9 mouse cellular contexts compared by ENCODE assay signal in the genomic region with DNA sequence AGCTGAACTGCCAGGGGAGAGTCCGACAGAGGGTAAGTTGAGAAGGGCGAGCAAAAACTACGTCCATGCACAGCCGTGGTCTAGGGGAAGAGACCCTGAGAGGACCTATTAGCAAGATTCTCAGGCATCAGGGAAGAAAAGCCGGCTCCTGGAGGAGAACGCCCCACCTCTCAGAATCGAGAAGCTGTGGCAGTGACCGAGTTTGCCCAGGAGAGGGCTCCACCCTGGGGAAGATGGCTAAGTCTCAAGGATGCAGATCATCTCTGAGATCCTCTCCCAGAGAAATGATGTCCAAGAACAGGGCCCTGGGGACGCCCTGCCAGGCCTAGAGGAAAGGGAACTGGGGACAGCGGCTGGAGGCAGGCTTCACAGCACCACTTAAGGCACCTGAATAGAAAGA. TPM values are rescaled to one million over a fixed set of nuclear protein-coding genes. Genes with fewer than 3 reads are reported as not detected.
DNase-seq lines count a peak whose midpoint lies in the region; ATAC-seq and TF ChIP-seq lines count a peak whose summit lies in the region.
"Had no signal": no experiment of that assay in that cellular context is flagged by ENCODE, and none has a peak within 500 bp of the region (broad histone marks: within the 10 kb centered on the region; RNA-seq: fewer than 3 reads in every experiment).

No protein-coding gene starts in this region.

- H3K4me2 ChIP-seq in hindbrain, embryonic 14.5 days (replicated peaks), result no peak overlapping the region
- no peak overlapping the region for H3K4me2 ChIP-seq in limb, embryonic 14.5 days (replicated peaks; ENCODE audit: low read depth, low read length, severe bottlenecking)

- H3K27ac ChIP-seq in hindbrain, embryonic 14.5 days, result no peak overlapping the region
- H3K27ac ChIP-seq in limb, embryonic 14.5 days (replicated peaks; ENCODE audit: low read depth, low read length), result no peak overlapping the region

- no peak overlapping the region for H3K4me3 ChIP-seq in C2C12 (ENCODE audit: insufficient read depth, poor library complexity, severe bottlenecking)
- no peak overlapping the region for H3K4me3 ChIP-seq in hindbrain, embryonic 14.5 days (replicated peaks; ENCODE audit: low read length)
- H3K4me3 ChIP-seq in limb, embryonic 14.5 days (replicated peaks; ENCODE audit: low read length), result no peak overlapping the region

- no peaks in the 10 kb centered on the region for H3K36me3 ChIP-seq in C2C12 (ENCODE audit: control insufficient read depth, insufficient read depth)
- no peaks in the 10 kb centered on the region for H3K36me3 ChIP-seq in hindbrain, embryonic 14.5 days (replicated peaks; ENCODE audit: control insufficient read depth, insufficient read depth)
- no peaks in the 10 kb centered on the region for H3K36me3 ChIP-seq in limb, embryonic 14.5 days (ENCODE audit: control insufficient read depth, insufficient read depth, low read length)

- no peaks in the 10 kb centered on the region for H3K79me3 ChIP-seq in C2C12 (ENCODE audit: low read depth)

- TF ChIP-seq POLR2A in limb, embryonic 14.5 days (IDR thresholded peaks at IDR 0.05; ENCODE audit: borderline replicate concordance, extremely low read depth, insufficient read depth, insufficient read length), result no peak

- WGBS in hindbrain, embryonic 14.5 days, result 5% methylated on average over 10 of the region's 10 CpGs
- WGBS in limb, embryonic 14.5 days, result 4% methylated on average over 10 of the region's 10 CpGs

- peaks cover 22% of the 10 kb centered on the region for H3K27me3 ChIP-seq in C2C12 (ENCODE audit: control insufficient read depth, insufficient read depth, insufficient read length)
- H3K27me3 ChIP-seq in hindbrain, embryonic 14.5 days (ENCODE audit: control insufficient read depth, insufficient read depth, low read length), result no peaks in the 10 kb centered on the region; the same call in 1 of the 2 replicates
- no peaks in the 10 kb centered on the region for H3K27me3 ChIP-seq in limb, embryonic 14.5 days (ENCODE audit: control insufficient read depth, insufficient read depth, low read length)

- no peaks in the 10 kb centered on the region; the same call in none of the 2 replicates for H3K4me1 ChIP-seq in hindbrain, embryonic 14.5 days (replicated peaks; ENCODE audit: control insufficient read depth, insufficient read depth, low read length)
- H3K4me1 ChIP-seq in limb, embryonic 14.5 days (ENCODE audit: control insufficient read depth, insufficient read depth, low read length), result no peaks in the 10 kb centered on the region

- no peak overlapping the region for H3ac ChIP-seq in C2C12 (ENCODE audit: control insufficient read depth, insufficient read length, low read depth)

- no peaks in the 10 kb centered on the region for H3K79me2 ChIP-seq in C2C12 (ENCODE audit: control insufficient read depth, insufficient read depth)

- peak; percentile 59 for DNase-seq in MN1 (ENCODE audit: low spot score)
- peak; percentile 70 for DNase-seq in cerebellum, adult 9-11 months
- peak; percentile 85 for DNase-seq in gastrocnemius, adult 18-20 months (ENCODE audit: low spot score)
- DNase-seq in hindbrain, embryonic 14.5 days (ENCODE audit: low spot score), result peak; percentile 73
- peak; percentile 26 for DNase-seq in limb, embryonic 14.5 days (ENCODE audit: low spot score)
- peak; percentile 53 for DNase-seq in retina, postnatal 7 days (ENCODE audit: low read depth, low spot score)

- ATAC-seq in hindbrain, embryonic 14.5 days (ENCODE audit: low FRiP score), result no peak
- ATAC-seq in limb, embryonic 14.5 days (ENCODE audit: low FRiP score, low read depth), result peak; percentile 53

- peak; percentile 4 for TF ChIP-seq CTCF in C2C12 (IDR thresholded peaks at IDR 0.05; ENCODE audit: control insufficient read depth, insufficient read depth, insufficient read length)

- H3K9ac ChIP-seq in hindbrain, embryonic 14.5 days, result no peak overlapping the region
- no peak overlapping the region for H3K9ac ChIP-seq in limb, embryonic 14.5 days (ENCODE audit: low read depth, low read length, severe bottlenecking)

- no peaks in the 10 kb centered on the region for H3K9me3 ChIP-seq in hindbrain, embryonic 14.5 days (ENCODE audit: control insufficient read depth, low read length)
- H3K9me3 ChIP-seq in limb, embryonic 14.5 days (ENCODE audit: control insufficient read depth, low read length), result no peaks in the 10 kb centered on the region

TF ChIP-seq in C2C12, 6 proteins besides CTCF, POLR2A, EP300 and RAD21:
- no peak for TF ChIP-seq MYOD1 (IDR thresholded peaks at IDR 0.05; ENCODE audit: control insufficient read depth, insufficient read length, low read depth)
- no peak for TF ChIP-seq MAX (IDR thresholded peaks at IDR 0.05)
TF ChIP-seq in C2C12: peak in this region for 0.

RNA-seq across cellular contexts. Expression of a gene that starts 47.7 kb away (rescaled TPM):
- 0.02 TPM for polyA plus RNA-seq in C2C12 (2012; fragmentation: generic; extraction: Trizol)
- 10 to 100 TPM; 62.4 to 63.1 TPM for total RNA-seq in gastrocnemius, adult 18-20 months (2021)
- polyA plus RNA-seq in hindbrain, embryonic 14.5 days (2014; fragmentation: Nextera tagmentation; extraction: Ambion mirVana), result 18.5 and 20.4 TPM in 2 replicates
- polyA plus RNA-seq in limb, embryonic 14.5 days (2012; rRNA removed), result 2.7 and 3.9 TPM in 2 replicates
- polyA plus RNA-seq in limb, embryonic 14.5 days (2014; fragmentation: Nextera tagmentation; extraction: Ambion mirVana), result 1.4 and 2.2 TPM in 2 replicates
- total RNA-seq: layer of hippocampus, postnatal 14 days had no signal
- polyA plus RNA-seq: stomach, embryonic 14.5 days had no signal

Comparison
In these comparisons a context has a peak if more than half of its experiments do, and no peak if none do; other contexts are left out.
1. DNase-seq: peak in every context shown above with its lines; median percentile 85 in gastrocnemius, adult 18-20 months; 73 in hindbrain, embryonic 14.5 days; 70 in cerebellum, adult 9-11 months; 59 in MN1; 53 in retina, postnatal 7 days; 26 in limb, embryonic 14.5 days.